ENCODE assay signal across 9 mouse cellular contexts in genomic region chr11:103051249-103051691, GRCm38 (mm10). TPM values are rescaled to one million over a fixed set of nuclear protein-coding genes. Genes with fewer than 3 reads are reported as not detected.
DNase-seq lines count a peak whose midpoint lies in the region; ATAC-seq and TF ChIP-seq lines count a peak whose summit lies in the region.
"Had no signal": no experiment of that assay in that cellular context is flagged by ENCODE, and none has a peak within 500 bp of the region (broad histone marks: within the 10 kb centered on the region; RNA-seq: fewer than 3 reads in every experiment).

No protein-coding gene starts in this region.

- no peak for TF ChIP-seq CTCF in left cerebral cortex, adult 2 months (IDR thresholded peaks at IDR 0.05)

- peaks cover 9% of the 10 kb centered on the region; the same call in 1 of the 2 replicates for H3K36me3 ChIP-seq in hindbrain, embryonic 11.5 days (ENCODE audit: control insufficient read depth, insufficient read depth, low read length)

- H3K4me3 ChIP-seq in left cerebral cortex, adult 2 months, result no peak overlapping the region
- H3K4me3 ChIP-seq in hindbrain, embryonic 11.5 days (ENCODE audit: low read depth, low read length), result no peak overlapping the region

- WGBS in hindbrain, embryonic 11.5 days, result 84% methylated on average over 8 of the region's 8 CpGs

- H3K4me2 ChIP-seq in hindbrain, embryonic 11.5 days (replicated peaks; ENCODE audit: low read depth, low read length), result no peak overlapping the region

- intact Hi-C loops in left cerebral cortex, adult 2 months (cut with DNase I), result loop anchor here (2.0 kb wide), 1 partner anchor 22 kb away; the partner anchor contains the start of genes Dcakd and Nmt1

- H3K4me1 ChIP-seq in hindbrain, embryonic 11.5 days (replicated peaks; ENCODE audit: control insufficient read depth, insufficient read depth, low read length), result no peaks in the 10 kb centered on the region

- no peaks in the 10 kb centered on the region for H3K27me3 ChIP-seq in hindbrain, embryonic 11.5 days (ENCODE audit: control insufficient read depth, insufficient read depth, low read length)

- ATAC-seq in hindbrain, embryonic 11.5 days (ENCODE audit: low FRiP score), result no peak

- peak in 1 of 2 experiments; percentile 46 for DNase-seq in left cerebral cortex, adult 2 months (ENCODE audit: extremely low spot score in 1 of 2, low spot score in 2 of 2)
- DNase-seq in left cerebral cortex, adult 8-10 months (ENCODE audit: low spot score in 2 of 2), result no peak
- peak; percentile 72 for DNase-seq in adrenal gland, postnatal 25 days
- peak; percentile 86 to 91 for DNase-seq in heart, adult 18-20 months
- peak; percentile 84 to 89 for DNase-seq in lung, adult 18-20 months
- DNase-seq in yolk sac, embryonic 10.5 days (ENCODE audit: low spot score), result peak; percentile 71
- no peak for DNase-seq in embryo, embryonic 9.5 days (ENCODE audit: extremely low spot score)
- no peak for DNase-seq in hindbrain, embryonic 11.5 days (ENCODE audit: low spot score)

- no peaks in the 10 kb centered on the region for H3K9me3 ChIP-seq in hindbrain, embryonic 11.5 days (ENCODE audit: control insufficient read depth, low read length)

- H3K27ac ChIP-seq in left cerebral cortex, adult 2 months, result peak overlapping the region; percentile 84
- H3K27ac ChIP-seq in hindbrain, embryonic 11.5 days (ENCODE audit: low read depth, low read length), result no peak overlapping the region
- H3K27ac ChIP-seq: kidney, postnatal 0 days had no signal

- no peak overlapping the region for H3K9ac ChIP-seq in hindbrain, embryonic 11.5 days (ENCODE audit: low read depth, low read length)

RNA-seq across cellular contexts. Expression of gene Dcakd, which starts 23.1 kb away (rescaled TPM):
- total RNA-seq in left cerebral cortex, adult 2 months (2021), result 10 to 100 TPM; 48.3 to 50.9 TPM
- 10 to 100 TPM; 36.7 to 45.3 (median 40.8) TPM for total RNA-seq in left cerebral cortex, adult 8-10 months (2022)
- 73.0 and 82.7 TPM in 2 replicates for total RNA-seq in adrenal gland, postnatal 25 days (2021)
- 10 to 100 TPM; 60.9 to 72.9 TPM for total RNA-seq in heart, adult 18-20 months (2021)
- 228 and 229 TPM in 2 replicates for polyA plus RNA-seq in hindbrain, embryonic 11.5 days (2014; fragmentation: Nextera tagmentation; extraction: Ambion mirVana)

RNA-seq across cellular contexts. Expression of gene Nmt1, which starts 23.3 kb away (rescaled TPM):
- 100 to 1,000 TPM; 117 to 130 TPM for total RNA-seq in left cerebral cortex, adult 2 months (2021)
- total RNA-seq in left cerebral cortex, adult 8-10 months (2022), result 100 to 1,000 TPM; 124 to 149 (median 129) TPM
- total RNA-seq in adrenal gland, postnatal 25 days (2021), result 103 and 104 TPM in 2 replicates
- total RNA-seq in heart, adult 18-20 months (2021), result 10 to 100 TPM; 67.5 to 74.8 TPM
- polyA plus RNA-seq in hindbrain, embryonic 11.5 days (2014; fragmentation: Nextera tagmentation; extraction: Ambion mirVana), result 41.0 and 51.1 TPM in 2 replicates

RNA-seq across cellular contexts. Expression of gene Plcd3, which starts 50.2 kb away (rescaled TPM):
- 10 to 100 TPM; 16.5 to 19.0 TPM for total RNA-seq in left cerebral cortex, adult 2 months (2021)
- total RNA-seq in left cerebral cortex, adult 8-10 months (2022), result 10 to 100 TPM; 17.5 to 20.3 (median 18.0) TPM
- total RNA-seq in adrenal gland, postnatal 25 days (2021), result 9.1 and 13.7 TPM in 2 replicates
- 10 to 100 TPM; 11.0 to 14.5 TPM for total RNA-seq in heart, adult 18-20 months (2021)
- polyA plus RNA-seq in hindbrain, embryonic 11.5 days (2014; fragmentation: Nextera tagmentation; extraction: Ambion mirVana), result 1.0 and 1.7 TPM in 2 replicates

RNA-seq across cellular contexts. Expression of gene Acbd4, which starts 50.2 kb away (rescaled TPM):
- total RNA-seq in left cerebral cortex, adult 2 months (2021), result 10 to 100 TPM; 72.3 to 88.2 TPM
- 10 to 100 TPM; 82.6 to 93.2 (median 88.7) TPM for total RNA-seq in left cerebral cortex, adult 8-10 months (2022)
- total RNA-seq in adrenal gland, postnatal 25 days (2021), result 92.1 and 129 TPM in 2 replicates
- total RNA-seq in heart, adult 18-20 months (2021), result 10 to 100 TPM; 28.6 to 41.4 TPM
- 4.9 and 6.2 TPM in 2 replicates for polyA plus RNA-seq in hindbrain, embryonic 11.5 days (2014; fragmentation: Nextera tagmentation; extraction: Ambion mirVana)

Comparison
In these comparisons a context has a peak if more than half of its experiments do, and no peak if none do; other contexts are left out.
1. DNase-seq: peak in adrenal gland, postnatal 25 days (single experiment), heart, adult 18-20 months (2 of 2), lung, adult 18-20 months (2 of 2) and yolk sac, embryonic 10.5 days (single experiment); none in left cerebral cortex, adult 8-10 months (0 of 2), embryo, embryonic 9.5 days (single experiment) and hindbrain, embryonic 11.5 days (single experiment).